Mouse (Mus musculus) C2C12 (cell line): ENCODE data around the gene Msh5. TPM values are rescaled to one million over a fixed set of nuclear protein-coding genes. Genes with fewer than 3 reads are reported as not detected.
A peak's percentile ranks its signal among the peaks of the same experiment; 100 is the strongest.
"Not testable (repeated sequence)": the region's sequence is repeated elsewhere in the genome, so short reads cannot be mapped to it uniquely, and the experiment has no call there.

ENCODE experiments used
- H3K27me3 ChIP-seq: one replicate; pipeline ENCODE4 v1.6.1; 2011; ENCODE audit not compliant: control insufficient read depth, insufficient read depth, insufficient read length
- H3K36me3 ChIP-seq: one replicate; pipeline ENCODE4 v1.6.1; 2011; ENCODE audit not compliant: control insufficient read depth, insufficient read depth
- H3K4me3 ChIP-seq: one replicate; pipeline ENCODE4 v1.5.1; 2011; ENCODE audit warnings: mild to moderate bottlenecking, control low read depth; ENCODE audit not compliant: poor library complexity, insufficient read depth, severe bottlenecking
- H3K79me2 ChIP-seq: one replicate; pipeline ENCODE4 v1.6.1; 2011; ENCODE audit not compliant: control insufficient read depth, insufficient read depth
- H3K79me3 ChIP-seq: one replicate; pipeline ENCODE4 v1.6.1; 2011; ENCODE audit warnings: low read depth, control low read depth
- H3ac ChIP-seq: one replicate; pipeline ENCODE3; 2011; ENCODE audit warnings: low read depth; ENCODE audit not compliant: control insufficient read depth, insufficient read length
- CEBPB ChIP-seq: IDR thresholded peaks from one replicate; pipeline ENCODE4 v1.6.1; 2011; ENCODE audit warnings: low read depth, mild to moderate bottlenecking, control low read depth, moderate library complexity
- CTCF ChIP-seq: IDR thresholded peaks from one replicate; pipeline ENCODE4 v1.5.1; 2011; ENCODE audit not compliant: control insufficient read depth, insufficient read depth, insufficient read length
- FOSL1 ChIP-seq: IDR thresholded peaks from one replicate; pipeline ENCODE4 v1.8.0; 2011; ENCODE audit warnings: mild to moderate bottlenecking, low read length; ENCODE audit not compliant: poor library complexity, insufficient read depth, severe bottlenecking
- MAX ChIP-seq: IDR thresholded peaks from one replicate; pipeline ENCODE4 v1.6.1; 2011; ENCODE audit warnings: mild to moderate bottlenecking, control low read depth
- MYOD1 ChIP-seq: IDR thresholded peaks from one replicate; pipeline ENCODE4 v1.6.1; 2011; ENCODE audit warnings: low read depth; ENCODE audit not compliant: control insufficient read depth, insufficient read length
- MYOG ChIP-seq: IDR thresholded peaks from one replicate; pipeline ENCODE4 v1.6.1; 2011; ENCODE audit not compliant: control insufficient read depth, insufficient read length; ENCODE audit errors: extremely low read depth
- USF1 ChIP-seq: IDR thresholded peaks from one replicate; pipeline ENCODE4 v1.6.1; 2011; ENCODE audit warnings: low read depth, mild to moderate bottlenecking, control low read depth, moderate library complexity
- polyA plus RNA-seq: library from polyadenylated mRNA; unstranded; fragments of >200 nt; fragmentation: generic; extraction: Trizol; gene quantifications from one replicate; pipeline ENCODE4 v1.2.1, GENCODE M21; 2012; ENCODE audit warnings: missing spikeins

The Msh5 gene
- polyA plus RNA-seq, 1 experiment, result 0.76 TPM

DNA sequence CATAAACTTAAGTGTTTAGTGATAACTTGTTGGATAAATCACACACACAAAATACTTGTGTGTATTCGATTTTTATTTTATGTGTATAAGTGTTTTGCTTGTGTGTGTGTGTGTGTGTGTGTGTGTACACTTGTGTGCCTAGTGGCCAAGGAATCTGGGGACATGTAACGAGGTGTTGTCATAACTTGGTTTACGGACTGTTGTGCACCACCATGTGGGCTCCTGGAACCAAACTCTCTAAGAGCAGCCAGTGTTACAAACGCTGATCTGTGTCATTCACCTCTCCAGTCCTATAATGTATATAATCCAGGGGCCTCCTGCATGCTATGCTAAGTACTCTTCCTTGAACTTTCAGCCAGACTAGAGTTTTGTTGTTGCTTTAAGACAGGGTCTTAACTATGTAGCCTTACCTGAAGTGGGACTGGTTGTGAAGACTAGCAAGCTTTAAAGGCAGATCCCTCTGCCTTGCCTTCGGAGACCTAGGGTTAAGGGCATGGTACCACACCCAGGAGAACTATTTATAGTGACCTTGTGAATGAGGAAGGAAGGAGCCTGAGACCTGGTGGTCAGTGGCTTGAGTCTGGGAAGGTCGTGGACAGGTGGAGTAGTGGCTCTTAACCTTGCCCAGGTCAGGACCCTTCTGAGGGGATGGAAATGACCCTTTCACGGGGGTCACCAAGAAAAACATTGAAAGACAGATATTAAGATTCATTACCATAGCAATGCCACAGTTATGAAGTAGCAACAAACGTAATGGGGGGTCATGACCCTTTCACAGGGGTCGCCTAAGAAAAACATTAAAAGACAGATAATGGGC lies 43.3 kb downstream of the Msh5 start:
- peaks cover 51% of the 10 kb centered on the region for H3K36me3 ChIP-seq
- peaks cover 76% of the 10 kb centered on the region for H3K79me3 ChIP-seq
- TF ChIP-seq FOSL1 (no peak), USF1 (no peak), MAX (no peak), MYOG (no peak)
- peaks cover 91% of the 10 kb centered on the region for H3K79me2 ChIP-seq
- peak overlapping the region; percentile 83 for H3K4me3 ChIP-seq
- H3ac ChIP-seq, result peak overlapping the region; percentile 46
- no peaks in the 10 kb centered on the region for H3K27me3 ChIP-seq

DNA sequence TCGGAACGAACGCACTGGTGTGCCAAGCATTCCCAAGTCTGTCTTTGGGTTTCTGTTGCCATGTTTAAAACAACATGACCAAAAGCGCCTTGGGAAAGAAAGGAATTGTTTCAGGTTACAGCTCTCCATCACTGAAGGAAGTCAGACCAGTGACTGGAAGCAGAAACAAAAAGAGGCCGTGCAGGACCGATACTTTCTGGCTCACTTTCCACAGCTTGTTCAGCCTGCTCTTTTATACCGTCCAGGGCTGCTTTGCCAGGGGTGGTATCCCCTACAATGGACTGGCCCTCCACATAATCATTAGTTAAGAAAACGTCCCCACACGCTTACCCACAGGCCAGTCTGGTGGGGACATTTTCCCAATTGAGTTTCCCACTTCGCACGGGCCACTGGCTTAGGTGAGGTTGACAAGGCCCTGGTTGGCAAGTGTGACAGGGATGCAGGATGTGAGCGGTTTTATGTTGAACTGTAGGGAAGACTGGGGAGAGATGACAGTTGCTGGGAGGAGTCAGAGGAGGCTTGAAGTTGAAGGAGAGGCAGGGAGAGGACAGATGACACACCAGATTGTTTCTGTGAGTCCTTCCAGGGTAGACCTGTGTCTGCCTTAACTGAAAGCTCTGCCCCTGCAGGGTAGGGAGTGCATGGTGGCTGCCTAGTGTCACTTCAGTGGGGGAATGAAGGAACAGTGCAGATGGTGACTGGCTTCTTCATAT lies 44.2 kb downstream of the Msh5 start:
- Histone ChIP-seq H3K4me3 (peak overlapping the region; percentile 83), H3K36me3 (peaks cover 51% of the 10 kb centered on the region), H3K79me3 (peaks cover 73% of the 10 kb centered on the region), H3K79me2 (peaks cover 91% of the 10 kb centered on the region), H3K27me3 (no peaks in the 10 kb centered on the region), H3ac (peak overlapping the region; percentile 99)
- TF ChIP-seq MYOD1 (no peak), FOSL1 (no peak), CTCF (no peak)

DNA sequence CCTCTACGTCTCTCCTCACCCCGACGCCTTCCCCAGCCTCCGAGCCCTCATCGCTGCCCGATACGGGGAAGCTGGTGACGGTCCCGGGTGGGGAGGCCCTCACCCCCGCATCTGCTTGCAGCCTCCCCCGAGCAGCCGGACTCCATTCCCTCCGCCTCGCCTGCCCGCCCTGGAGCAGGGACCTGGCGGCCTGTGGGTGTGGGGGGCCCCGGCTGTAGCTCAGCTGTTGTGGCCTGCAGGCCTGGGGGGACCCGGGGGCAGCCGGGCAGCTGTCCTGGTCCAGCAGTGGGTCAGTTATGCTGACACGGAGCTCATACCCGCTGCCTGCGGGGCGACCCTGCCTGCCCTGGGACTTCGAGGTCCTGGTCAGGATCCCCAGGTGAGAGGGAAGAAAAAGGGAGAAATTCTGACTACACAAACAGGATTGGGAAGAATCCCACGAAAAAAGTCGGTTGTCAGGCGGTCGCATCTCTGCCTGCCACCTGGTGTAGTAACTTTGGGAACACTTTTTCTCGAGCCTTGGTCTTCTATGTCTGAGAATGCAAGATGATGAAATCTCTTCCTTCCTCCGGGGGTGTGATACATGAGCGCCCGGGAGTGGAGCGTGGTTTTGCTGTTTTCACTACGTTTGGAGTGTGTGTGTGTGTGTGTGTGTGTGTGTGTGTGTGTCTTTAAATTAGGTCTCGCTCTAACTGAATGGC lies 44.9 kb downstream of the Msh5 start:
- peaks cover 49% of the 10 kb centered on the region for H3K36me3 ChIP-seq
- H3K79me3 ChIP-seq, result peaks cover 74% of the 10 kb centered on the region
- H3K79me2 ChIP-seq, result peaks cover 91% of the 10 kb centered on the region
- TF ChIP-seq CEBPB (peak; percentile 36), MAX (no peak)
- H3K27me3 ChIP-seq, result no peaks in the 10 kb centered on the region
- H3ac ChIP-seq, result peak overlapping the region; percentile 99
- H3K4me3 ChIP-seq, result peak overlapping the region; percentile 83

DNA sequence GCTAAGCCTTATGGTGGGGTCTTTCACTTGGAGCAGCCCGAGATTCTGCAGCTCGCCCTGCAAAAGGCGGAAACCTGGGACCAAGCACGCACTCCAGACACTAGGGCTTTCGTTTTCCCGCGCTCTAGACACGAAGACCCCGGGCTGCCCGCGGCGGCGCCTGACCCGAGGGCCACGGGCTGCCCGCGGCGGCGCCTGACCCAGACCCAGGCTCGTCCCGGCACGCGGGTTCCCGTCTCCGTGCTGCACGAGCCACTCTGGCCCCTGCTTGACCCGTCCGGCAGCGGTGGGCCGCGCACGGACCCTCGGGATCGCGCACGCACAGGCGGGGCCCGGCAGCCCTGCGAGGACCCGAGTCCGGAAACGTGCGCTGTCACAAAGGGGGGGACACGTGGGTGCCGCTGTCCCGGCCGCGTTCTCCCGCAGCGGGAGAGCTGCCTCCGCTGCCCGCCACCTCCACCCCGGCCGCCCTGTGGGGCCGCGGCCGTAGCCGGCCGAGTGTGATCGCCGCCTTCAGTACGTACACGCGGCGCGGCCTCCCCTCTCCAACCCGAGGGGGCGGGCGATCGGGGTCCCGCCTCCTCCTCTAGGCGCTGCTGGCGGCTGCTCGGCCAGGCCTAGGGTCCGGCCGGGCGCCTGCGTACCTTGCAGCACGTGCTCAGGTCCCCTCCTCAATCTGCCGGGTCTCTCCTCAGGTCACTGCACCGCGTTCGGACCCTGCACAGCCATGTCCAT lies 45.7 kb downstream of the Msh5 start, which contains the start of gene Vars:
Gene Vars, plus strand, starts transcription at position 271 of the 735 bp plus-strand sequence.
- H3K27me3 ChIP-seq, result no peaks in the 10 kb centered on the region
- H3K79me3 ChIP-seq, result peaks cover 69% of the 10 kb centered on the region
- peak within 1 kb of the TSS; percentile 83 for H3K4me3 ChIP-seq
- TF ChIP-seq MAX (peak; percentile 99), CTCF (no peak), CEBPB (no peak), USF1 (peak; percentile 6)
- H3ac ChIP-seq, result peak within 1 kb of the TSS; percentile 99
- peaks cover 86% of the 10 kb centered on the region for H3K79me2 ChIP-seq
- H3K36me3 ChIP-seq, result peaks cover 43% of the 10 kb centered on the region

DNA sequence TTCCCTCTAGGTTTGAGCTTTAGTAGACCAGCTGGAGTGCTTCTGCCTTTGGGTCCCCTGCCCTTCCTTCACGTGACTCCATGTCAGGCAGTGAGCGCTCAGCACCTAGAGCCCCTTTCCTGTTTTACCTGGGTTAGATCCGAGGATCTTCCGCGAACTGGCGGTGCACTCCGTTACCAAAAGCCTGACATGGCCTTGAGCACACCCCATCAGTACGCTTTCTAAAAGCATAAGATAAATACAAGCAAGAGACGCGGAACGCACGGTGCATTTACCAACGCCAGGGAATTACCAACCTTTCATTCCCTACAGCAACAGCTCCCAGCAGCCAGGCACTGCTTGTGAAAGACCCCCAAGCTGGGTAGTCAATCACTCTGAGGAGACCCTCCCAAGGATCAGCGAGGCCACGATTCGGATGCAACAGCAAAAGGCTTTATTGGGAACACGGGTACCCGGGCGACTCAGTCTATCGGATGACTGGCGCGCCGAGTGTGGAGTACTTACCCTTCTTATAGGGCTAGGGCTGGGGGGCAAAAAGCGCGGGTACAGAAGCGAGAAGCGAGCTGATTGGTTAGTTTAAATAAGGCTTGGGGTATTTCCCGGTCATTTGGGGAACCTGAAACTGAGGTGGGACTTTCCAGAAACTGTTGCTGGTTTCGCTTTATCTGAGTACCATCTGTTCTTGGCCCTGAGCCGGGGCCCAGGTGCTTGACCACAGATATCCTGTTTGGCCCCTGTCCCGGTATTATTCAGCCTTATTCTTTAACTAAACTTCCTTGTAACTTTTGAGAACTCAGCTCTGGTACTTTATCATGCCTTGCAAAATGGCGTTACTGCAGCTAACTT lies 46.5 kb downstream of the Msh5 start:
- peaks cover 36% of the 10 kb centered on the region for H3K36me3 ChIP-seq
- H3K4me3 ChIP-seq, result peak overlapping the region; percentile 83
- peaks cover 78% of the 10 kb centered on the region for H3K79me2 ChIP-seq
- peak; percentile 84 for TF ChIP-seq USF1
- peak overlapping the region; percentile 99 for H3ac ChIP-seq
- H3K27me3 ChIP-seq, result not testable (repeated sequence)
- peaks cover 61% of the 10 kb centered on the region for H3K79me3 ChIP-seq
